Mouse (Mus musculus) spleen, adult 2 months (tissue): ENCODE measurements around the gene Tenm4. TPM values are rescaled to one million over a fixed set of nuclear protein-coding genes. Genes with fewer than 3 reads are reported as not detected.

Source experiments
- DNase-seq, 2 experiments: peaks; one replicate each; pipeline versions ENCODE4 v3.0.0 to v3.0.0-alpha.2; 2012 to 2021; ENCODE audit warnings: low spot score in 2 of 2, low read depth in 1 of 2
- H3K27ac ChIP-seq: fragments of 200-500 bp; 2 replicates; pipeline ENCODE4 v1.5.1; 2012; ENCODE audit warnings: low read length, inconsistent platforms; ENCODE audit not compliant: insufficient read depth
- H3K27me3 ChIP-seq: fragments of 200-500 bp; 2 replicates; pipeline ENCODE4 v1.6.1; 2012; ENCODE audit warnings: mild to moderate bottlenecking, moderate library complexity, low read length, inconsistent platforms; ENCODE audit not compliant: control insufficient read depth, insufficient read depth
- H3K36me3 ChIP-seq: fragments of 200-500 bp; 2 replicates; pipeline ENCODE4 v1.6.1; 2012; ENCODE audit warnings: mild to moderate bottlenecking, low read length, inconsistent platforms; ENCODE audit not compliant: control insufficient read depth, insufficient read depth
- H3K4me1 ChIP-seq: fragments of 200-500 bp; 2 replicates; pipeline ENCODE4 v1.6.1; 2011; ENCODE audit warnings: inconsistent platforms; ENCODE audit not compliant: control insufficient read depth, insufficient read depth, insufficient read length
- H3K4me3 ChIP-seq: fragments of 200-500 bp; 2 replicates; pipeline ENCODE4 v1.5.1; 2011; ENCODE audit warnings: mild to moderate bottlenecking, inconsistent platforms; ENCODE audit not compliant: insufficient read depth, insufficient read length; ENCODE audit errors: extremely low read depth
- CTCF ChIP-seq: fragments of 200-500 bp; IDR thresholded peaks from 2 replicates; pipeline ENCODE4 v1.5.1; 2011; ENCODE audit warnings: mild to moderate bottlenecking, inconsistent platforms; ENCODE audit not compliant: insufficient read depth, insufficient read length, insufficient replicate concordance; ENCODE audit errors: extremely low read depth
- POLR2A ChIP-seq: fragments of 200-500 bp; IDR thresholded peaks from 2 replicates; pipeline ENCODE4 v1.6.1; 2011; ENCODE audit warnings: low read depth, low read length, inconsistent platforms
- WGBS: fragments of 180-500 bp; shearing (Covaris S2); methylation state at CpG from one replicate; pipeline ENCODE4 v1.1.7; 2018; 5-methylcytosine and 5-hydroxymethylcytosine counted together
- polyA plus RNA-seq: library from polyadenylated mRNA; depleted of rRNA; stranded (reverse); fragments of >200 nt; gene quantifications from 2 replicates; pipeline ENCODE4 v1.2.3, GENCODE M21; 2012

Gene Tenm4
- polyA plus RNA-seq, 1 experiment = 1.2 TPM

DNA sequence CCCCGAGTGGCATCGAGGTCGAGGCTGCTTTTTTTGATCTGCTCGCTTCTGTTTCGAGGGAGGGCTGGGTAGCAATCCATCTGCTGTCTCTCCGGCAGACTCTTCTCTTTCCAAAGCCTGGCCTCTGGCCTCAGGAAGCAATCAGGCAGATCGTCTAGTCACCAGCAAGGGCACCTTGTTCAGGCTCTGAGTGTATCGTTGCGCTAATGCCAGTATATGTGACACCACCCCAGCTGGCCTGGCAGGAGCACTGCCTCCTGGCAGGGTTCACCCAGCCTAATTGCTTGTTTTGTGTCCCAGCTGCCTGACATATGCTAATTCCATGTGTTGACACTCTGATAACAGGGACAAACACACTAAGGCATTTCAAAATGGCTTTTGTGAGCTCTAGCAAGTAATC, 661.5 kb downstream of the Tenm4 start:
- H3K36me3 ChIP-seq = no peaks in the 10 kb centered on the region
- no peak overlapping the region for H3K4me3 ChIP-seq
- no peaks in the 10 kb centered on the region for H3K27me3 ChIP-seq
- H3K4me1 ChIP-seq = no peaks in the 10 kb centered on the region
- H3K27ac ChIP-seq = no peak overlapping the region
- 79% methylated on average over 9 of the region's 9 CpGs for WGBS
- no peak for DNase-seq
- TF ChIP-seq POLR2A = no peak
- TF ChIP-seq CTCF = no peak

DNA sequence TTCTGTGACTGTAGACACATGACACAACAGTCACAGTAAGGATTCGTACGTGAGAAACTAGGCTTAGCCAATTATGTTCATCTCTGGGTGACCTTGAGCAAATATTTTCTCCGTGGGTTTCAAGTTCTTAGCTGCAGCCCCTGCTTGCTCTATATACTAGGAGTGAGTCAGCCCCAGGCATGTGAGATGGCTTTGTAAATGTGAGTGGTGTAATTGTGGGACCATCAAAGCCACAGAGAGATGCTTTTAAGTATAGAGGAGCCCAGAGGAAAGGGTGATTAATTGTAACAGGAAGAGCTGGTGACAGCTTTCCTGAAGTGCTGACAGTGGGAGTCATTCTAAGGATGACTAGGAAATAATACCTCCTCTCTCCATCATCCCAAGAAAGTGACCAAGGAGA, 662.0 kb downstream of the Tenm4 start:
- TF ChIP-seq POLR2A (no peak), CTCF (no peak)
- no peak overlapping the region for H3K27ac ChIP-seq
- WGBS = 86% methylated on average over 3 of the region's 3 CpGs
- no peaks in the 10 kb centered on the region for H3K4me1 ChIP-seq
- no peak for DNase-seq
- H3K4me3 ChIP-seq = no peak overlapping the region
- no peaks in the 10 kb centered on the region for H3K36me3 ChIP-seq
- no peaks in the 10 kb centered on the region for H3K27me3 ChIP-seq

DNA sequence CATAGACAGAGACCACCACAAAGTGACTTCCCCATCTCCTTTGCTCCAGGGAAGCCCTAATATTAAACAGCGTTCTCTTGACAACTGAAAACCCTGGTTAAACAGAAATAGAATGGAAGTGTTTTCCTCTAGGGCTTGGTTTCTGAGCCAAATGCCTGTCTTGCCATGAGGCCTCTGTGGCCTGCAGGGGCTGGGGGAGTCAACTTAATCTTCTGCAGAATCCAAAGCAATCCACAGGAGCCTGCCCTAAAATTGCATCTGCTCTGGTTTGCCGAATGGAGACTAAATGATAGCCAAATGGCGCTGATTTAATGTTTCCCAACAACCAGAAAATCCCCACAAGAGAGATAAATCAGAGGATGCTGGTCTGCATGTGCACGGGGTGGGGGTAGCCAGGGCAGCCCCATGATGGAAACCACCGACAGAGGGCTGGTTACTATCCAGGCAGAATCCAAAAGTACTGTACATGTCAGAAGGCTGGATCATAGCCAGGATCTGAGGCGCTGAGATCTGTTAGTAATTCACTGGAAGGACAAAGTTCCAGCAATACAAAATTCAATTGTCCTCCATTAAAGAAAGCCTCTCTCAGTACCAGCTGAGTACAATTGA, 663.7 kb downstream of the Tenm4 start:
- DNase-seq = no peak
- Histone ChIP-seq H3K27ac (no peak overlapping the region), H3K27me3 (no peaks in the 10 kb centered on the region), H3K36me3 (no peaks in the 10 kb centered on the region), H3K4me1 (peaks cover 2% of the 10 kb centered on the region; the same call in 1 of the 2 replicates), H3K4me3 (no peak overlapping the region)
- 85% methylated on average over 6 of the region's 6 CpGs for WGBS
- TF ChIP-seq CTCF (no peak), POLR2A (no peak)

DNA sequence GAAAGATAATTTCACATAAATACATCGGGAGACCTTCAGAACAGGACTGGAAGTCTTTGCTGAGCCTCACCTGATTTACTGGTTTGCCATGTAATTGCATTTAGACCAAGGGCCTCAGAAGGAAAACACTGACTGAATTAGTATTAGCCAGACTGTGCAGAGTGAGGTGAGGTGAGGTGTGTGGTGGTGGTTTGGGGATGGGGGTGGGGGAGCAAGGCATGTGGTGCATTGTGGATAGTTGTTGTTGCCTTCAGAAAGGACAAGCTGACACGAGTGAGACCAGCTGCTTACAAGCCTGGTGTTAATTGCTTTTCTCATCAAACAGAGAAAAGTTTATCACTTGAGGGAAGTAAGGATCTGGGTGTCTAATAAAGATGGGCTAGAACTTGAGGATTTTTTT, 664.3 kb downstream of the Tenm4 start:
- 83% methylated on average over 2 of the region's 2 CpGs for WGBS
- no peak for DNase-seq
- Histone ChIP-seq H3K4me3 (no peak overlapping the region), H3K4me1 (peaks cover 2% of the 10 kb centered on the region; the same call in 1 of the 2 replicates), H3K27me3 (no peaks in the 10 kb centered on the region), H3K27ac (no peak overlapping the region), H3K36me3 (no peaks in the 10 kb centered on the region)
- TF ChIP-seq POLR2A = no peak
- no peak for TF ChIP-seq CTCF

GRCm38 (mm10) chr7:96838271-96838841, 667.3 kb downstream of the Tenm4 start:
- DNase-seq = no peak
- no peaks in the 10 kb centered on the region for H3K27me3 ChIP-seq
- no peaks in the 10 kb centered on the region for H3K36me3 ChIP-seq
- H3K27ac ChIP-seq = no peak overlapping the region
- WGBS = 52% methylated on average over 8 of the region's 8 CpGs
- no peak overlapping the region for H3K4me3 ChIP-seq
- H3K4me1 ChIP-seq = peaks cover 2% of the 10 kb centered on the region; the same call in 1 of the 2 replicates
- TF ChIP-seq CTCF = no peak
- no peak for TF ChIP-seq POLR2A

- Histone ChIP-seq H3K36me3 (no peaks in the 10 kb centered on the region), H3K4me1 (peaks cover 2% of the 10 kb centered on the region; the same call in 1 of the 2 replicates), H3K4me3 (no peak overlapping the region), H3K27me3 (no peaks in the 10 kb centered on the region), H3K27ac (no peak overlapping the region)
- no peak for DNase-seq
- 84% methylated on average over 4 of the region's 4 CpGs for WGBS
- TF ChIP-seq CTCF (no peak), POLR2A (no peak)
Observed at GRCm38 (mm10) chr7:96838926-96839325, 667.9 kb downstream of the Tenm4 start.

DNA sequence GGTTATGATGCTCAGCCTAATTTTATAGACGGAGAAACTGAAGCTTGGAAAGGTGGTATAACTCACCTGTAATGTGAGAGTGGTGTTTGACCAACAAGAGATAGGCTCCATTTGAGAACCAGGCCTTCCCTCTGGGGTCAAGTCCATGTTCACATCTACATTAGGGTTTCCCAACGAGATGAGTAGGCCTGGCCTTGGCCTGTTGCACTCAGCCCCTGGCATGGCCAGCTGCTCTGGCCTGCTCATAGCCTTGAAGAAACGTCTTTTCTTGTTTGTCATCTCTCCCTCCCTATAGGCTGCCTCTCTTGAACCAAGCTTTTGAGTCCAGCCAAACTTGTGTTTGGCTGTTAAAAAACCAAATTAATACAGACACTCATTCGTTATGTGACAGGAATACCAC, 668.5 kb downstream of the Tenm4 start:
- H3K27me3 ChIP-seq = no peaks in the 10 kb centered on the region
- no peak overlapping the region for H3K4me3 ChIP-seq
- no peaks in the 10 kb centered on the region for H3K36me3 ChIP-seq
- TF ChIP-seq POLR2A (no peak), CTCF (no peak)
- DNase-seq = no peak
- H3K4me1 ChIP-seq = peaks cover 2% of the 10 kb centered on the region; the same call in 1 of the 2 replicates
- no peak overlapping the region for H3K27ac ChIP-seq
- 86% methylated on average over 4 of the region's 4 CpGs for WGBS
